Mouse (Mus musculus) G1E (cell line): ENCODE results near the gene Hcar2. TPM values are rescaled to one million over a fixed set of nuclear protein-coding genes. Genes with fewer than 3 reads are reported as not detected.

Experiments
- ATAC-seq: 2 replicates; pipeline ENCODE4 v1.8.0; 2016; ENCODE audit warnings: mild to moderate bottlenecking; ENCODE audit not compliant: insufficient number of reproducible peaks, poor library complexity, low FRiP score, severe bottlenecking; ENCODE audit errors: extremely low read depth
- DNase-seq: peaks from one replicate; pipeline ENCODE4 v3.0.0; 2012; ENCODE audit warnings: low spot score
- H3K27me3 ChIP-seq: 2 replicates; pipeline ENCODE4 v1.6.1; 2012; ENCODE audit warnings: mild to moderate bottlenecking, low read length, inconsistent platforms; ENCODE audit not compliant: insufficient read depth
- H3K36me3 ChIP-seq: replicated peaks from 2 replicates; pipeline ENCODE3; 2012; ENCODE audit warnings: mild to moderate bottlenecking, inconsistent platforms
- H3K4me1 ChIP-seq: 2 replicates; pipeline ENCODE4 v1.6.1; 2012; ENCODE audit warnings: low read depth, low read length, inconsistent platforms, mixed read lengths; ENCODE audit not compliant: insufficient read depth
- H3K4me3 ChIP-seq: 2 replicates; pipeline ENCODE4 v1.5.1; 2012; ENCODE audit warnings: low read depth, mild to moderate bottlenecking, inconsistent platforms, low read length, moderate library complexity, mixed read lengths
- H3K9me3 ChIP-seq: replicated peaks from 2 replicates; pipeline ENCODE4 v1.6.1; 2012; ENCODE audit warnings: inconsistent platforms
- CTCF ChIP-seq: IDR thresholded peaks from 2 replicates; pipeline ENCODE4 v1.5.1; 2012; ENCODE audit warnings: low read depth, low read length, inconsistent platforms, mixed read lengths
- GATA1 ChIP-seq: IDR thresholded peaks from 2 replicates; pipeline ENCODE4 v1.6.1; 2012; ENCODE audit warnings: borderline replicate concordance, low read length, inconsistent platforms, mixed read lengths
- GATA2 ChIP-seq: IDR thresholded peaks from 2 replicates; pipeline ENCODE4 v1.6.1; 2012; ENCODE audit warnings: low read depth, low read length, inconsistent platforms, borderline replicate concordance
- POLR2AphosphoS5 ChIP-seq: IDR thresholded peaks from 2 replicates; pipeline ENCODE4 v1.6.1; 2012; ENCODE audit warnings: low read depth, low read length, inconsistent platforms; ENCODE audit not compliant: insufficient replicate concordance
- TAL1 ChIP-seq: conservative IDR thresholded peaks from 2 replicates; pipeline ENCODE4 v1.6.1; 2012; ENCODE audit warnings: low read depth, low read length, inconsistent platforms, mixed read lengths
- polyA plus RNA-seq: library from polyadenylated mRNA; stranded (reverse); fragments of >175 nt; gene quantifications from 2 replicates; pipeline ENCODE4 v1.2.3, GENCODE M21; 2012
- total RNA-seq, 2 experiments: library from RNA; stranded (forward) in 1 of 2; stranded (reverse) in 1 of 2; fragments of 200-1000 nt in 1 of 2; fragments of >200 nt in 1 of 2; fragmentation: Nextera tagmentation in 1 of 2; gene quantifications; 2 replicates each; pipeline ENCODE4 v1.2.3; 2014 to 2017

The Hcar2 gene
- total and polyA plus RNA-seq, 3 experiments, result 0.22 TPM; not detected in 2

- Histone ChIP-seq H3K27me3 (peaks cover 3% of the 10 kb centered on the region), H3K36me3 (no peaks in the 10 kb centered on the region), H3K9me3 (no peaks in the 10 kb centered on the region), H3K4me3 (no peak overlapping the region), H3K4me1 (peaks cover 25% of the 10 kb centered on the region)
- ATAC-seq (no peak), DNase-seq (no peak)
- TF ChIP-seq POLR2AphosphoS5, result no peak
- no peak for TF ChIP-seq GATA1
- no peak for TF ChIP-seq CTCF
- no peak for TF ChIP-seq TAL1
- TF ChIP-seq GATA2, result no peak
Observed at GRCm38 (mm10) chr5:123897352-123897751, 32.1 kb upstream of the Hcar2 start.

- Histone ChIP-seq H3K4me3 (no peak overlapping the region), H3K36me3 (no peaks in the 10 kb centered on the region), H3K9me3 (no peaks in the 10 kb centered on the region), H3K27me3 (peaks cover 4% of the 10 kb centered on the region), H3K4me1 (peaks cover 33% of the 10 kb centered on the region)
- TF ChIP-seq POLR2AphosphoS5 (no peak), GATA2 (no peak)
- ATAC-seq, result no peak
- DNase-seq, result no peak
Observed at GRCm38 (mm10) chr5:123896395-123896794, 31.1 kb upstream of the Hcar2 start.

DNA sequence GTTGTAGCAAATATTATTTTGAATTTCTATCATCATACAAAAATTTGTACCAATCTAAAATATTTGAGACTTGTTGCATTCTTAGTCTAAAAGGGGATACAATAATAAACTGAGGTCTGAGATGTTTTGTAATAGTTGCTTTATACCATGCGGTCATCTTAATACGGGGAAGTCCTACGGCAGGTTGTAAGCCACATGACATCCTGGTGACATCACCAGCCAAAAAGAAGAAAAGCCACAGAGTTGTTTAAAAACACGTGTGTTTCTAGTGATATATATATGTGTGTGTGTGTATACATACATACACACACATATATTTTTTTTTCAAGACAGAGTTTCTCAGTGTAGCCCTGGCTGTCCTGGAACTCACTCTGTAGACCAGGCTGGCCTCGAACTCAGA, 28.2 kb upstream of the Hcar2 start:
- no peaks in the 10 kb centered on the region for H3K9me3 ChIP-seq
- no peak for TF ChIP-seq GATA1
- no peak for TF ChIP-seq TAL1
- TF ChIP-seq CTCF, result no peak
- TF ChIP-seq POLR2AphosphoS5, result no peak
- no peak for TF ChIP-seq GATA2
- H3K36me3 ChIP-seq, result no peaks in the 10 kb centered on the region
- H3K4me3 ChIP-seq, result no peak overlapping the region
- H3K27me3 ChIP-seq, result peaks cover 14% of the 10 kb centered on the region
- DNase-seq (no peak), ATAC-seq (no peak)
- peaks cover 29% of the 10 kb centered on the region for H3K4me1 ChIP-seq

DNA sequence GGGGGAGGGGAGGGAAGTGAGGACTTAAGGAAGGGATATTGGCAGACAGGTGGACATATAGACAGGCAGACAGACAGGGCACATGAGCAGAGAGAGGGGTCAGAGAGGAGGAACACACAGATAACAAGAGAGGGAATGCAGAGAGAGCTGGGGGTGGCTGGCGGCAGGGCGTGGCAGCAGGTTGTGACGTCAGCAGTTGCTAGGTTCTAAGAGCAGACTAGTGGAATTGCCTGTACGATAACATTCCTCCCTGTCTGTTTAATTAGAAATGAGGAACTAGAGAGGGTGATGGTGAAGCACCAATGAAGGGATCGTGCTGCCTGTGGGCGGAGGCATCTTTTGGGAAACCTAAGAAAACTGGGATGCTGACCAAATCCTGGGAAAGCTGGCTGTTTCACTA, 26.4 kb upstream of the Hcar2 start:
- H3K4me3 ChIP-seq, result no peak overlapping the region
- ATAC-seq, result peak; percentile 34; the same call in 1 of the 2 replicates
- TF ChIP-seq TAL1, result no peak
- no peak for TF ChIP-seq CTCF
- no peak for TF ChIP-seq GATA2
- TF ChIP-seq POLR2AphosphoS5, result no peak
- TF ChIP-seq GATA1, result no peak
- H3K4me1 ChIP-seq, result peaks cover 25% of the 10 kb centered on the region
- no peaks in the 10 kb centered on the region for H3K9me3 ChIP-seq
- peaks cover 14% of the 10 kb centered on the region for H3K27me3 ChIP-seq
- no peaks in the 10 kb centered on the region for H3K36me3 ChIP-seq
- DNase-seq, result peak; percentile 43

- Histone ChIP-seq H3K27me3 (peaks cover 14% of the 10 kb centered on the region), H3K9me3 (no peaks in the 10 kb centered on the region), H3K4me3 (no peak overlapping the region), H3K36me3 (no peaks in the 10 kb centered on the region), H3K4me1 (peaks cover 19% of the 10 kb centered on the region)
- TF ChIP-seq CTCF (no peak), TAL1 (no peak), GATA2 (no peak), POLR2AphosphoS5 (no peak), GATA1 (no peak)
- no peak for ATAC-seq
- DNase-seq, result no peak
Observed at GRCm38 (mm10) chr5:123890987-123891386, 25.7 kb upstream of the Hcar2 start.

DNA sequence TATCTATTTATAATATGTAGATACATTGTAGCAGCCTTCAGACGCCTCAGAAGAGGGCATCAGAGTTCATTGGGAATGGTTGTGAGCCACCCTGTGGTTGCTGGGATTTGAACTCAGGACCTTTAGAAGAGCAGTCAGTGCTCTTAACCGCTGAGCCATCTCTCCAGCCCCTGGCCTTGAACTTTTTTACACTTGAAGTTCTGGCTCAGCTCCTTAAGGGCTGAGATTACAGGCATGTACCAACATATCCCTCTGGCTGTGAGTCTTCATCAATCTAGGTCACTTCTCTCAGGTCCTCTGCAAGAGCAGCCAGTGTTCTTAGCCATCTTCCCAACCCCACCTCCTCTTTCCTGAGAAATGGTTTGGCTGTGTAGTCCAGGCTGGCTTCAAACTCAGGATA, 25.0 kb upstream of the Hcar2 start:
- TF ChIP-seq TAL1, result no peak
- no peak for TF ChIP-seq POLR2AphosphoS5
- no peak for TF ChIP-seq GATA1
- no peak for TF ChIP-seq GATA2
- TF ChIP-seq CTCF, result no peak
- peaks cover 13% of the 10 kb centered on the region for H3K4me1 ChIP-seq

DNA sequence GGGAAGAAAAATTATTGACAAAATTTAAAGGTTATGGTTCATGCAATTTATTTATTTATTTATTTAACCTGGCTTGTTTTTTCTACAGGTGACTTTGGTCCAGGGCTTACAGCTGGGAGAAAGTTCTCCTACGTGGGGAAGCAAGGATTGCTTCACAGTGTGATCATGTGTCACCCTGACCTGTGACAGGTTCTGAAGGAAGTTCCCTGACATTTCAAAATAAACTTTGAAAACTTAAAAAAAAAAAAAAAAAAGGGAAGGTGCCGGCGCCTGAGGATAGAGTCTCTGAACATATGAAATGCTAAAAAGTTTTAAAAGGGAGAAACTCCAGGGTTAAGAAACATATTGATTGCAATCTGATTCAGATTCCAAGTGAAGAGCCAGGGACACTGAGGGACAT, 21.1 kb upstream of the Hcar2 start:
- no peaks in the 10 kb centered on the region for H3K9me3 ChIP-seq
- H3K4me3 ChIP-seq, result no peak overlapping the region
- no peak for ATAC-seq
- TF ChIP-seq GATA2, result no peak
- TF ChIP-seq CTCF, result no peak
- TF ChIP-seq POLR2AphosphoS5, result no peak
- no peak for TF ChIP-seq TAL1
- no peak for TF ChIP-seq GATA1
- peaks cover 22% of the 10 kb centered on the region for H3K27me3 ChIP-seq
- peaks cover 15% of the 10 kb centered on the region for H3K4me1 ChIP-seq
- DNase-seq, result no peak
- H3K36me3 ChIP-seq, result no peaks in the 10 kb centered on the region

More for the DNA sequence above, 25.0 kb upstream of the Hcar2 start:
- DNase-seq (no peak), ATAC-seq (no peak)
- Histone ChIP-seq H3K9me3 (no peaks in the 10 kb centered on the region), H3K4me3 (no peak overlapping the region), H3K36me3 (no peaks in the 10 kb centered on the region), H3K27me3 (peaks cover 14% of the 10 kb centered on the region)
